Mouse (Mus musculus) spleen, adult 18-20 months (tissue): ENCODE results near the gene Sdad1.
"Not testable (repeated sequence)": the region's sequence is repeated elsewhere in the genome, so short reads cannot be mapped to it uniquely, and the experiment has no call there.

Experiments used
- DNase-seq, 2 experiments: peaks; one replicate each; pipeline ENCODE4 v3.0.0; 2022; ENCODE audit warnings: mixed read lengths in 2 of 2

Sdad1 gene

DNA sequence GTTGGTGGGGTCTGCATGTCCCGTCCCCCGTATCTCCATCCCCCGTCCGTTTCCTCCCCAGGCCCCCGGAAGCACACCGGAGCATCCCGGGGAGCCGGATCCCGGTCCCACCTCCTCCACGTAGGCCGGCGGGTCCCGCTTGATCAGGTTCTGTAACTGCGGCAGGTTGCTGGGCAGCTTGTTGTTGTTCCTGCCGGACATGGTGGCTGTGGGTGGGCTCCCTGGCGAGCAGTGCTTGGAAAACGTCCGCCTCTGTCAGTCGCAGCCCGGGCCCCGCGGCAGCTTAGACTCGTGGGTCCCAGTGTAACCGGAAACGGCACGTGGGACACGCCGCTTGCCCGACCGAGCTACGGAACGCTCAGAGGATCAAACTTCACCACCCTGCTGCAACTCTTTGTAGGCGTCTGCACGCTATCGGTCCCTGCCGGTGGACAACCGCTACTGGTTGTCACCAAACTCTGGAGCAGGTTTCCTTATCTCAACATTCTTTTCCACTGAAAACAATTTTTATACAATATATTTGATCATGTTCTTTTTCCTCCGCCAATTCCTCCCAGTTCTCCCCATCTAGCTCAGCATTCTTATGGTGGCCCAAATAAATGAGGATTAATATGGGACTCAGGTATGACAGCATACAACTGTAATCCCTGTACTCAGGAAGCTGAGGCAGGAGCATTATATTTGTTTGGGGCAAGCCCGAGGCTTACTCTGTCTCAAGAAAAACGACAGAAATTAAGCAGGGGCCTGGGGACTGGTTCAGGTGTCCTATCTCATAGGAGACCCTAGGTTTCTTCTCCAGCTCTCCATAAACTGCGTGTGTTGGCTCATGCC lies at the start of gene Sdad1:
Gene Sdad1, minus strand, starts transcription at position 799 of the 831 bp plus-strand sequence.
- peak; percentile 85 to 86 for DNase-seq

GRCm38 (mm10) chr5:92358767-92359455 lies 48.6 kb upstream of the Sdad1 start:
- DNase-seq = no peak

DNA sequence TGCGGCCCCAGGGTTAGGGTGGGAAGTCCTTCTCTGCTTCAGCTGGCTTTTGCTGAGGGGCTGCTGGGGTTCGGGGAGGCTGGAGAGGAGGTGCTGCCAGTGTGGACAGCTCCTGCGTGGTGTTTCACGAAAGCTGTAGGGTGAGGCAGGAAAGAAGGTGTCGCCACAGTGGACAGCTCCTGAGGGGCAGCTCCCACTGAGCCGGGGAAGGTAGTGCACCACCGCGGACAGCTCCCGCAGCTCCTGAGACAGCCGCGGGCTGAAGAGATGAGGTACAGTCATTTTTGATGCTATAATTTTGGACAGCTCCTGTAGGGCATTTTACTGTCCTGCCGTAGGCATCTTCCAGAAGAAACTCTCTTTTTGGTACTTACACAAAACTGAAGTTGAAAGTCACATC lies 47.8 kb upstream of the Sdad1 start:
- DNase-seq = no peak

- peak; percentile 43 to 65 for DNase-seq
Measured at GRCm38 (mm10) chr5:92353517-92353916, 43.2 kb upstream of the Sdad1 start.

DNA sequence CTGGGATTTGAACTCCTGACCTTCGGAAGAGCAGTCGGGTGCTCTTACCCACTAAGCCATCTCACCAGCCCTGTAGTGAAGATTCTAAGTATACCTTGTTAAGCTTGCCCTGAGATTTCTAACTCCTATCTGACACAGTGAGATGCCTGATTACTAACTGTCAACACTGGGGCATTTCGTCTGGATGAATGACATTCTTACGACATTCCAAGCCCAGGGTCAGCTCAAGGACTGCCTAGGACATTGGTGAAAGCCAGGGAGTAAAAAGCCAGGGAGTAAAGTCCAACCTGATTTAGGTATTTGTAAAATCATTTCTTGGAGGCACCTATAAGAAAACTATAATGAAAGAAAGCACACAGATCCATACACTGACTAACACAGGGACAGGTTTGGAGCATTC lies 42.4 kb upstream of the Sdad1 start:
- not testable (repeated sequence) for DNase-seq

GRCm38 (mm10) chr5:92349731-92350130 lies 39.5 kb upstream of the Sdad1 start:
- no peak for DNase-seq

DNA sequence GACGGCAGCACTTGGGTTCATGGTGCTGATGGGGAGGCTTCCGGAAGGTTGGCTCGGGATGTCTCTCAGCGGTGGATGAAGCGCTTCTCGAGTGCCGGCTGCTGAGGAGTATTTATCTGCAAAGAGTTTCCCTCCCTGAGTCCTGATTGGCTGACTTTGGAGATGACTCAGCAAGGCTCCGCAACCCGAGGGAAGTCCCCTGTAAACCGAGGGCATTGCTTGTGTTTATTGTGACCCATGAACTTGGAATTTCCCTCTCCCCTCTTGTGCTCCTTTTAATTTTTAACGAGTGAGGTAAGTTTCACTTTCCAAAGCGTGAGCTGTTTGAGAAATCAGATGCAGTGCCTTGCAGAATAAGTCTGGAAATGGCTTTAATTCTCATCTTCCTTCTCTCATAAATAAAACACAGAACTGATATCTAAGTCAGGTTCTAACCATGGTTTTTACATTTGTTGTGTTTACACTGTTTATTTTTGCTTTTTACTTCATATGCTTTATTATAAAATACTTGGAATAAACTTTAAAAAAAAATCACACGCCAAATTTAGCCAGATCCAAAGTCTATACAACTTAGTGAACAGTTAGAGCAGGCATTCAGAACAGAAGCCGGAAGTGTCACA lies 38.6 kb upstream of the Sdad1 start, which contains the start of gene Cxcl10:
Gene Cxcl10, minus strand, starts transcription at position 96 of the 620 bp plus-strand sequence.
- peak; percentile 19 to 26 for DNase-seq

DNA sequence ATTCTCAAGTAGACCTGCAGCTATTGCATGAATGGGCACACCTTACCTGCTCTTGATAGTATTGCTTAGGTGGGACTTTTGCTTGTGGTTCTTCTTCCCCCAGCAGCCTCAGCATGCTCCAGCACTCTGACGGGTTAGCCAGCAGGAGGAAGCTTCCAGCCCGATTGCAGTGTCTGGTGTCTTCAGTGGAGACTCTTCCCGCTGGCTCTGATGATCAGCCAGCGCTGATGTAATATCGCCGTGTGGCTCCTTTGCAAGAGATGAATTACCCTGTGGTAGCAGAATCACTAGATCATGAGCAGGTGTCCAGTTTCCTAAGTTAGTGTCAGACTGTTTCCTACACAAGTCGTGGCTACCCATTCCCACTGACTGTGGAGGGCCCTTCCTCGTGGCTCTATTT lies 34.7 kb upstream of the Sdad1 start:
- DNase-seq = no peak

DNA sequence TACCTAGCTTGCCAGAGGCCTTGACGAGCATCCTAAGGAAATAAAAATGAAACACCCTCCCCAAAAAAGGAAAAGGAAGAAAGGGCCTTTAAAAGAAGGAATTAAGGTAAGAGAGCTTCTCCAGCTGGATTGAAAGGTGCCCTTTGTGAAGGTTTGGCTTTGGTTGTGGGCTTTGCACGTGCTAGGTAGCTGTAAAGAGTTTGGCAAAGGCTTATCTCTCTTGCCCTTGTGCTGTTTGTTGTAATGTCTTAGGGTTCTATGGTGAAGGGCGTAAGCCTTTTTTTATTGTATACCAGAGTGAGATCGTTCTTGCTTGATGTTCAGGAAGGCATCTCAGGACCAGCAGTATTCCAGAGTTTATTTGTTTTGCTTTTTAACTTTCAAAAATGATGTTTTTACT lies 30.3 kb upstream of the Sdad1 start:
- no peak for DNase-seq

DNA sequence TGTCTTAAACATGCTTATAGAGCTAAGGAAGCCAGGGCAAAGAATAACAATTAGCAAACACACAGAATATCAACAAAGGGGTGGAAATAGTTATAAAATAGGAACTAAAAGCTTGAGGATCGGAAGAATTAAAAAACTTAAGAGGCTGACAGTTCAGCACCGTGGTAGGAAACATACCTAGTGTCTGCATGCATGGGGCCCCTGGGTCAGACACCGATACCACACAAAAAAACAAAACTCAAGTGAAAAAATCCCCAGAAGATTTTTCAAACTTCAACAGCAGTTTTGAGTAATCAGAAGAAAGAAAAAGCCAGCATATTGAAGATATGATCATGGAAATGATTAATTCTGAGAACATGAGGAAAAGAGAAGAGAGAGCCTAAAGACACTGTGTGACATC lies 26.5 kb upstream of the Sdad1 start:
- no peak for DNase-seq

GRCm38 (mm10) chr5:92332359-92332840 lies 22.1 kb upstream of the Sdad1 start:
- no peak for DNase-seq

DNA sequence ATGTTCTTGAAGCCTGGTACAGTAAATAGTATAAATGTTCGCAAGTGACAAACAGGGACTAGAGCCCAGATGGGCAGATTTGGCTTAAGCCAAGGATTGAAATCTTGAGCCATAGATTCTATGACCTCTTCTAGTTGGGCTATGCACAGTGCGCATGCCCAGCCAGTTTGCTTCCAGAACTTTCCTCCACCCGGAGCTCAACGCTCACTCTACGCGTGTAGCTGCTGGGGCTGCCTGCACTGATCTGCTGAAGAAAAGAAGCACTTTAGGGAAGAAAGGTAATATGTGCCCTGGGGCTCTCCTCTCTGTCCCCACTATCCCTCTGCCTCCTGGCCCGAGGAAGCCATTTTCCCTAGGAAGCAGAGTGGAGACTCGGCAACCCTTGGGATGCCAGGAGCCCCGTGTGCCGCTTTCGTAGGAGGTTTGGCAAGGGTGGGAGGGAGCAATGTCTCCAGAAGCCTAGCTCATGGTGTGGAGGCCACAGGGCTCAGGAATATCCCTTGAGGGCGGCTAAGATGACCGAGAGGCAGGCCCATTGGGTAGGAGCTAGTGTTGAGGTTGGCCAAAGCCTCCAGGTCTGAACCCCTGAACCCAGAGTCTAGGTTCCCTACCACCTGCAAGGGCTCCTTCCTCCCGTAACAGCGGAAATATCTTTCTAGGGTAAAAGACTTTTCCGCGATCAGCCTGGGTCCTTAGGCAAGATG lies 21.5 kb upstream of the Sdad1 start, which contains the start of gene Art3:
Gene Art3, plus strand, starts transcription at position 193 of the 704 bp plus-strand sequence.
- no peak for DNase-seq

GRCm38 (mm10) chr5:92331122-92331521 lies 20.8 kb upstream of the Sdad1 start:
- no peak for DNase-seq

DNA sequence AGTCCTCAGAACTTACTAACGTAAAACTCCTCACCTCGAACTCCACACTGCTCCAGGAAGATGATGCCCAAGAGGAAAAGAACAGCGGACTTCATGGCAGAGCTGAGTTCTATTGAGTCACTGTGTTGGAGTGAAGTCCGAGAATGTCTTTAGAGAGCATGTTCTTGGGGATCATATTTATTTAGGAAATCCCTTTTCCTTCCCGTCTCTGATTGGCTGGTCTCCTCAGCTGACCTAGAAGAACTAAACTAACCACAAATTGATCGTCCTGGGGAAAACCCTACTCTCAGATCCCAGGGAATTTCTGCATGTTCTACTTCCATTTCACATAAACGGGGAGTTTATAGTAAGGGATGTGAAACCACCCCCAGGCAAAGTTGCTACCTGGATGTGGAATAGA lies 17.6 kb upstream of the Sdad1 start, which contains the start of gene Cxcl9:
Gene Cxcl9, minus strand, starts transcription at position 151 of the 400 bp plus-strand sequence.
- DNase-seq = no peak

DNA sequence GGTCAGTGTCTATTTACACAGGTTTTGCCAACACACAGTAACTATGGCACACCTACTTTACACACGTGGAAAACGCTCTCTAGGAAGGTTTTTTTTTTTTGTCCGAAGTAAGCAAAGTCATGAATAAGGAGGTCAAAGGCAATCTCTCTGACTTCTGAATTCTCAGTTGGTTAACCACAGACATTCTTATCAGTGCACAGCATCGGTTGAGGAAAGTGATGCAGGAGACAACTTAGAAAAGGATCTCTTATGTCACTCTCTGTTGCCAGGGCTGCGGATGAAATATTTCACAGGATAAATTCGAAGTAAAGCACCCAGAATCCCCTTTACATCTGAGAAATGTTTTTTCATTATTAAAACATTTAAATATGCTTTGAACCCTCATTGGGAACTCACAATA lies 17.1 kb upstream of the Sdad1 start:
- DNase-seq = no peak

GRCm38 (mm10) chr5:92323264-92323663 lies 13.0 kb upstream of the Sdad1 start:
- DNase-seq = no peak

DNA sequence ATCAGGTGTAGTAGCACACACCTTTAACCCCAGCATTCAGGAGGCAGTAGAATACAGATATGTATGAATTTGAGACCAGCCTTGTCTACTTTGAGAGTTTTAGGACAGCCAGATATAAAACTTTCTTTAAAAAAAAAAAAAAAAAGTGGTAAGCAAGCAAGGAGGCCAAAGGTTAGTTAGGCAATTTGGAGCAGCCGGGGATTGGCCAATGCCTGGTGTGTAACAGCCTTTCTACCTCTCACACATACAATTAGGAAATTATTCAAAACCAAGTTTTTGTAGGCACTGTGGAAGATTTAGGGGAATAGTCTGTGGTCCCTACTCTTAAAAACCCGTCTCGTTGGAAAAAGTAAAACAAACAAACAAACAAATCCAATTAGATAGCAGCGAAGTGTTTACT lies 12.3 kb upstream of the Sdad1 start:
- no peak for DNase-seq

DNA sequence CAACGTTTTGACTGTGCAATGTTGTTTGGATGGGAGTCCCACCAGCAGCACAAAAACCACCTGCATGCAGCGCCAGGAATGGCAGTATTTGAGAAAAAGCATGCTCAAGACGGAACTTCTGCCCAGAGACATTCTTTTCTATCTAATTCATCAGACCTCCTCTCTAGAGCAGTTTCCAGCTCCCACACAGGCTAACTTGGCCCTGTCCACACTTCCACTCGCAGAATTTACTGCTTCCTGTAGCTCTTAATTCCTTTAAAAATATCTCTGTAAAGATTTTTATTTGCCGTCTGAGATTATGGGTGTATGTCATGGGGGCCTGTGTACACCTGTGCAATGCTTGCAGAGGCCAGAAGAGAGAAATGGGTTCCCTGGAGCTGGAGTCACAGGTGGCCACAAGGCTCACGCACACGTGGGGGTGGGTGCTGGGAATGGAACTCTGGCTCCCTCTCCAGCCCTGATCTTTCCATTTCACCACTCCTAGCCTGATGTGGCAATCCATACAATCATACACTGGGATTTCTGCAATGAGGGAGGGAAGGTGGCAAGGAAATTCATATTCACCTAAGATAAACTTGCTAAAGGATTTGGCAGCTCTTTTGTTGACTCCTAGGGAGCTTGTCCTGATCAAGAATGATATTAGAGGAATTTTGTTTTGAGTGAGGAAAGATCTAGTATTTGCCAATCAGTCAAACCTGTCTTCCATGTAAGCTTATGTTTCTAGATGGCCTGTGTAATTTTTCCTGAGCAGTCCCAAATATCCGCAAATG lies 11.5 kb upstream of the Sdad1 start:
- no peak for DNase-seq

DNA sequence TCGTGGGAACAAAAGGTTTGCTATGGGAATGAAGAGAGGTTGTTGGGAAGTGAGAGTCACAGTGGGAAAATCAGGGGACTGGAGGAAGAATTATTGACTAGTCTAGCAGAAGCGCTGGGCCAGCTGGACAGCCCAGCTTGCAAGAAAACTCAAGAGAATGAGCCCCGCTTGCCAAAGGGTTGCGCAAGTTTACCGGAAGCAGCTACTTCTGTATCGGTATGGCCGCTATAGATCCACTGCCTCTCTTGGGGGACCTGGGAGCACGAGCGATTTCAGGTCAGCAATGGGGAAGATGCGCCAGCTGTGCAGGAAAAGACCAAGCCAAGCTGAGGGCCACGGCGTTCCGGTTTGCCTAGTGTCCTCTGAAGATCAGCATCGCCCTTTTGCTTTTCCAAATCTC lies 8.3 kb upstream of the Sdad1 start:
- DNase-seq = no peak

GRCm38 (mm10) chr5:92318119-92318518 lies 7.8 kb upstream of the Sdad1 start:
- no peak for DNase-seq

DNA sequence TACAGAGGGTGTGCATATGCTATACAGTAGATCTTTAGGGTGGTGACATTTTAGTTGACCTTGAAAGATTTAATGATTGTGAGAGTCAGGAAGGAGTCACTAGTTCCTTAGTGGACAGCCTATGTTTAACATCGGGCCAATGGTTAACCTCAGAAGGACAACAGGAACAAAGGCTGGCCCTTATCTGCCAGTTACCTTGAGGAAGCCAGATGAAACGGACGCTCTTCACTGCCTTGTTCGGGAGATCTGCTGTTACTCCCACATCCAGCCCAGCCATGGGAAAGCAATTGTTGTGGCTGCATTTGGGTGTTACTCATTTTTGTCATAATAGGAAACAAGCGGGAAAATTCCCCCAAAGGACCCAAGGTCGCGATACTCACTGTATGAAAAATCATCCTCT lies 3.5 kb upstream of the Sdad1 start:
- DNase-seq = no peak
